Mouse (Mus musculus): ENCODE measurements around the gene Daam1.

DNA sequence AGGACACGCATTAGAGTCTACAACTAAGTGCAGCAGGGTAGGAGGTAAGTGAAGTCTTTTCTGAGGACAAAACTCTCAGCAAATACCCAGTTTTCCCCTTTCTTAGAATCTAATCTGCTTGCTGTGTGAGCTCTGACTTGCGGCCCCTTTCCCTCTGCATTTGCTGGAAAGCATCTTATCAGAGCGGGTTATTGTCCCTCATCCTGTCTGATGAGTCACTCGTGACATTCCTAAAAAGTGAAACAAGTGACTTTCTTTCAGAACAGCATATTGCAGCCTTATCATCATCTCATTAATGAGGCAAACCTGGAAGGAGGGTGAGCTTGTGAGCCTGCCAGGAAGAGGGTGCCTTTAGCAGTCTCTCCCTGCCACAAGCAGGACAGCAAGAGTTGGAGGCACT, 68.7 kb downstream of the Daam1 start:
- TF ChIP-seq CTCF (IDR thresholded peaks at IDR 0.05; ENCODE audit: low read depth, low read length) (no peak), POLR2A (IDR thresholded peaks at IDR 0.05; ENCODE audit: borderline replicate concordance, low read depth, low read length) (no peak)
